Mouse (Mus musculus): ENCODE data around the gene Smarca2. TPM values are rescaled to one million over a fixed set of nuclear protein-coding genes. Genes with fewer than 3 reads are reported as not detected.
"Not testable (repeated sequence)": the region's sequence is repeated elsewhere in the genome, so short reads cannot be mapped to it uniquely, and the experiment has no call there.

Smarca2 gene
- total RNA-seq, 2 experiments from 2014 or later = 57.0 to 57.4 TPM

- intact Hi-C loops (cut with DNase I) = no loop called here
- DNase-seq (ENCODE audit: low spot score) = no peak
These were observed 8.1 kb downstream of the Smarca2 start for GRCm38 (mm10) chr19:26612995-26613394.

DNA sequence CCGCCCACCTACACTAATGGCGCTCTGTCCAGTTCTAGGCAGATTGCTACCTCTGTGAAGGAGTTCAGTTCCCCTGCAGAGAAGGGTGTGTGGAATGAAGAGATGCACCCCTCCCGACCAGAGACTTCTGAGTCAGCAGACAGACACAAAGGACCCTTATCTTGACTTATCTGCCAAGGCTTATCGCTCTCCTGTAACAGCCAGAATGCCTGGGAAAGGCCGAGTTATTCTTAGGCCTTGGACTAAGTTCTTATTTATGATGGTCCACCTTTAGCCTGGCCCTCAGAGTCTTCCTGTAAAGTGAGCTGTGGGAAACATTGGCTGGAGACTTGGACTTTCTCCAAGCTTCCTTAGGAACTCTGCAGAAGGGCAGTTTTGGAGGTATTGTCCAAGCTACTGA lies 8.8 kb downstream of the Smarca2 start:
- intact Hi-C loops (cut with DNase I) = no loop called here
- DNase-seq (ENCODE audit: low spot score) = peak; percentile 11

DNA sequence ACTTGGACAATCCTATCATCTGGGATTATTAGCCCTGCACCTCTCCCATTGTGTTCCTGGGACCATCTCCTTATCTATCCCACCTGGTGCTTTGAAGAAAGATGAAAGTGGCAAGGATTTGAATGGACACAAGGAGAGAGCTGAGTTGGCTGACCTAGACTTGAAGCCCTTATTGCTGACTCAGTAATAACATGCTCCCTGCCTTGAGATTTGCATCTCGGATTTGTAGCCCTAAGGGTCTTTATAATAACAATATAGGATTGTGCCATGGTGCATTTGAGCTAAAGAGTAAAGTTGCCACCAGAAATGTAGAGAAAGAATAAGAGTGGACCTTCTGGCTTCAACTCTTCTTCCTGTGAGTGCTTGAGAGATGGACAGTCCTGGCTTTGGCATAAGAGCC lies 11.4 kb downstream of the Smarca2 start:
- intact Hi-C loops (cut with DNase I) = no loop called here
- DNase-seq (ENCODE audit: low spot score) = no peak

DNA sequence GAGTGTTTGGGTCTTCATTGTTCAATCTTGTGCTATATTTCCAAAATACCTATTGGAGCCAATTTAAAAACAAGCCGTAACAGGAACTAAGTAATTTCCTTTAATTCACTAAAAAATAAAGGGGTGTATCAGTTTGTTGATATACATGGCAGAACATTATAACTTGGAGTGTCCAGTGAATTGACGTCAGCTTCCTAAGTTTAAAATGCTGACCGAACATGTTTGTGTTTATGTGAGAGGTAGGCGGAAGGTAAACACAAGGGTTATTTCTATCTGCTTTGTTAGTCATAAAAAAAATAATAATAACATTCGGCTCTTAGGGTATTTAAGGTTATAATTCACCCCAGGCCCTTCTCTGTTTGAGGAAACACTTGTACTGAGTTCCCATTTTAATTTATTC lies 12.4 kb downstream of the Smarca2 start:
- intact Hi-C loops (cut with DNase I) = no loop called here
- no peak for DNase-seq (ENCODE audit: low spot score)

DNA sequence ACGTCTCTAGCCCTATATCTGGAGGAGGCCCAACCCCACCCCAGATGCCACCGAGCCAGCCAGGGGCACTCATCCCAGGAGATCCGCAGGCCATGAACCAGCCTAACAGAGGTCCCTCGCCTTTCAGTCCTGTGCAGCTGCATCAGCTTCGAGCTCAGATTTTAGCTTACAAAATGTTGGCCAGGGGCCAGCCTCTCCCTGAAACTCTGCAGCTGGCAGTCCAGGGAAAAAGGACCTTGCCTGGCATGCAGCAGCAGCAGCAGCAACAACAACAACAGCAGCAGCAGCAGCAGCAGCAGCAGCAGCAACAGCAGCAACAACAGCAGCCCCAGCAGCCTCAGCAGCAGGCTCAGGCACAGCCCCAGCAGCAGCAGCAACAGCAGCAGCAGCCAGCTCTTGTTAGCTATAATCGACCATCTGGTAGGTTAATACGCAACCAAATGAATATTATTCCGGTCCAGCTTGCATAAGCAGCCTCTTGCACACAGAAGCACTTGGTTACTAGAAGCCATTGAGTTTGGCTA lies 25.9 kb downstream of the Smarca2 start:
- intact Hi-C loops (cut with DNase I) = no loop called here
- DNase-seq (ENCODE audit: low spot score) = no peak

GRCm38 (mm10) chr19:26632228-26632627 lies 27.4 kb downstream of the Smarca2 start:
- intact Hi-C loops (cut with DNase I) = no loop called here
- DNase-seq (ENCODE audit: low spot score) = no peak

DNA sequence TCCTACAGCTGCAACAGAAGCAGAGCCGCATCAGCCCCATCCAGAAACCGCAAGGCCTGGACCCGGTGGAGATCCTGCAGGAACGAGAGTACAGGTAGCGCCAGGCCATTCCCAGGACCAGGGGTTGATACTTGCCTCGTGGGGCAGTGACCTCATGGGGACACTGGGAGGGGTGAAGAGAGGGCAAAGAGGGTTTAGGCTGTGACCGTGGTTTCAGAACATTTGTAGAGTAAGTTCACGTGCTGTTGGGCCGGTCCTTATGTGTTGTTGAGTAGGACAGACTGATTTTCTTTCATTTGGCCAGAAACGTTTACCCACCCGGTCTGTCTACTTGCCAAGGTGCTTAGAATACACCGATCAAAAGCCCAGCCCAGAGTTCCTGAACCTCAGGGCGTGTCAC lies 35.7 kb downstream of the Smarca2 start:
- DNase-seq (ENCODE audit: low spot score) = no peak
- intact Hi-C loops (cut with DNase I) = loop anchor here (5.0 kb wide), 1 partner anchor 33 kb away; the partner anchor contains the start of gene Smarca2

DNA sequence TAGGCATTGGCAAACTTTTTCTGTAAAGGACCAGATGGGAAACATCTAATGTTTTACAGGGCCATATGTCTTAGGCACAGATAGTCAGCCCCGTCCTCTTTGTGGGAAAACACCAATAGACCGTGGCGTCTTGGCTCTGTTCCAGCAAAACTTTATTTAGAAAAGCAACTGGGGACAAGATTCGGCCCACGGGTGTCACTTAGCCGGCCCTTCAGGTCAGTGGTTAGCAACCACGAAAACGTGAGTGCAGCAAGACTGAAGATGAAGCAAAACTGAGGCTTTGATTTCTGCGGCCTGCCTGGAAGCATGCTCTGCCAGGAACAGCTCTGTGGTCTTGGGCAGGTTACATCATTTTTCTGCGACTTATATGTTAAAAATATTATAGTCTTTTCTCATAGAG lies 36.4 kb downstream of the Smarca2 start:
- intact Hi-C loops (cut with DNase I) = loop anchor here (5.0 kb wide), 1 partner anchor 34 kb away; the partner anchor contains the start of gene Smarca2
- no peak for DNase-seq (ENCODE audit: low spot score)

DNA sequence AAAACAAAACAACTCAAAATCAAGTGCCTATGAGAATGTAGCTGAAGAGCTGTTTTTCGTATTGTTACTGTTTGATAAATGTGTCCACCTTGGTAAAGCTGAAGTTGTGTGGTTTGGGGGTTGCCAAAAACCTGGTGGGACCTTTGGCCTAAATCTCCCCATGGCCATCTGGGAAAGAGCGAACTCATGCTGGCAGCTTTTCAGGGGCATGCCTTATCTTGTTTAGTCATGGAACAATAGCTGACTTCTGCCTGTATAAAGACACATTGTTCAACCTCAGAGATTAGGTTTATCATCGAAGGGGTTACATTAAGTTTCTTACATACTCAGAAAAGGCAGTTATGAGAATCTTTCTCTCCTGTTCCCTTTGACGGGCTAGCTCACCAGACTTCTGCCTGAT lies 38.2 kb downstream of the Smarca2 start:
- intact Hi-C loops (cut with DNase I) = loop anchor here (5.0 kb wide), 1 partner anchor 36 kb away; the partner anchor contains the start of gene Smarca2
- no peak for DNase-seq (ENCODE audit: low spot score)

GRCm38 (mm10) chr19:26643936-26644335 lies 39.1 kb downstream of the Smarca2 start:
- intact Hi-C loops (cut with DNase I) = loop anchor here (5.0 kb wide), 1 partner anchor 37 kb away; the partner anchor contains the start of gene Smarca2
- no peak for DNase-seq (ENCODE audit: low spot score)

GRCm38 (mm10) chr19:26645016-26645415 lies 40.2 kb downstream of the Smarca2 start:
- DNase-seq (ENCODE audit: low spot score) = no peak
- intact Hi-C loops (cut with DNase I) = no loop called here

DNA sequence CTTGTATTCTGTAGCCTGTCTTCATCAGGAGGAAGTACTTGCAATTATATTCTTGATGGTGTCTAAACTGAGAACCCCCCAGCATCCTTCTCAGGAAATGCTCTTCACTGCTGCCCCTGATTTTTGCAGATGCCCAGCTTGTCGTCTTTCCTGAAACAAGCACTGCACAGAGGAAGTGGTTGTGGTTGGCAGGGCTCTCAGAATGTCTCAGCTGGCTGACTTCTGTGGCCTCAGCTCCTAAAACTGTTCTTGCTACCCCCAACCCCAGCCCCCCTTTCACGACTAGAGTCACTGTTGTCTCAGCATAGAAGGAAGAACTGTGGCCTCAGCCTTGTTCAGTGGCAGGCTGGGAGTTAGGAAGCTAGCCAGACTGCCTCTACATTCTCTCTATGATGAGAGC lies 41.3 kb downstream of the Smarca2 start:
- no peak for DNase-seq (ENCODE audit: low spot score)
- intact Hi-C loops (cut with DNase I) = no loop called here

DNA sequence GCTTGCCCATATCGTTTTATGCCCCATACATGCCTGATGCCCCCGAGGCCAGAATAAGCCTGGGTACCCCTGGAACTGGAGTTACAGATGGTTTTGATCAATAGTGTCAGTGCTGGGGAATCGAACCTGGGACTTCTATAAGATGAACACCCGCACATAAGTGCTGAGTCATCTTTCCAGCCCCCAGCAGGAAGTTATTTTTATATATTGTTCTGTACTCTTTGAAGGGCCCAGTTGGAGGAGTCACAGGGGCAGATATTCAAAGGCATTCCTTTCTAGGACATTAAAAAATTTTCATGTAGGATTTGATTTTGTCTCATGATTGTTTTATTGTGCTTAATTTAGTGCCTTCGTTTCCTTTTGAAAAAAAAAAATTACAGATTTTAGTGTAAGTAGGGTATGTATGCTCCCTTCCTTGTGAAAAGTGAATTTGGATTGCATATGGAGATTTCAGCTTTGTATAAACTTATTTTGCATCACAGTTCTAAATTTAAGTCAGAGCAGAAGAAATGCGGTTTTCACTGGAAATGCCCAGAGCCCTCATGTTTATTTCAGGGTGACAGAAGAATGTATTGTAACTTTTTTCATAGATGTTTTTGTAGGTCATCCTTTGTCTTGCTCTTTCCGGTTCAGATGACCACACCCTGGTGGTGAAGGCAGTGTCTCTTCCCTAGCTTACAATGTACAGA lies 45.9 kb downstream of the Smarca2 start:
- intact Hi-C loops (cut with DNase I) = no loop called here
- no peak for DNase-seq (ENCODE audit: low spot score)

DNA sequence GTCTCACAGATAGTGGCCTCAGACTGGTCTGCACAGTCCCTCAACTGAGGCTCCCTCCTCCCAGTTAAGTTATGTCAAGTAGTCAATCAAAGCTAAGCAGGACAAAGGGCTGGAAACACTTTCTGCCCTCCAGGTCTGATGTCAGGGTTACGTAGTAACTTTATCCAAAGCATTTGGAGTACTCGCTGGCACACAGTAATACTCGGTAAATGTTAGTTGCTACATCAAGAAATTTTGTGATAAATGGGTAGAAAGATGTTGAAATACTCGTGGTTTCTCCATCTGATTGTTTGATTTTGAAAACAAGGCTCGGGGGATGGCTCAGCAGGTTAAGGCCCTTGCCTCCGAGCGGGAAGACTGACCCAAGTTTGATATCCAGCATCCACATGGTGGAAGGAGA lies 53.5 kb downstream of the Smarca2 start:
- intact Hi-C loops (cut with DNase I) = no loop called here
- no peak for DNase-seq (ENCODE audit: low spot score)

GRCm38 (mm10) chr19:26659976-26660375 lies 55.1 kb downstream of the Smarca2 start:
- no peak for DNase-seq (ENCODE audit: low spot score)
- intact Hi-C loops (cut with DNase I) = no loop called here

DNA sequence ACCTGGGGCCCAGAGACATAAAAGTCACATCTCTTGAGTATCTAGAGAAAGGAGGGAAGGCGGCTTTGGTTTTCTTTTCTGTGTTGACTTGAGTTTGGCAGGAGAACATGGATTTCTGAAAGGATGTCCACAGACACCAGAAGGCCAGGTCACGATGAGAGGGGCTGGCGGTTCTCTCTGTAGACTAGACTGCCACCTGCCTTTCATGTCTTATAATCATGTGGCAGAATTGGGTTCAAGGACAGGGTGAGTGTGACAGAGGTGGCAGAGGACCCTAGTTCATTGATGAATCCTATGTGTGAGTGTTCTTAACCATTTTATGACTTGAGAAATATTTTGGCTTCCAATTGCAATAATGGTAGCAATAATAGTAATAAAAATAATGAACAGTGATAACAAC lies 56.3 kb downstream of the Smarca2 start:
- intact Hi-C loops (cut with DNase I) = no loop called here

DNA sequence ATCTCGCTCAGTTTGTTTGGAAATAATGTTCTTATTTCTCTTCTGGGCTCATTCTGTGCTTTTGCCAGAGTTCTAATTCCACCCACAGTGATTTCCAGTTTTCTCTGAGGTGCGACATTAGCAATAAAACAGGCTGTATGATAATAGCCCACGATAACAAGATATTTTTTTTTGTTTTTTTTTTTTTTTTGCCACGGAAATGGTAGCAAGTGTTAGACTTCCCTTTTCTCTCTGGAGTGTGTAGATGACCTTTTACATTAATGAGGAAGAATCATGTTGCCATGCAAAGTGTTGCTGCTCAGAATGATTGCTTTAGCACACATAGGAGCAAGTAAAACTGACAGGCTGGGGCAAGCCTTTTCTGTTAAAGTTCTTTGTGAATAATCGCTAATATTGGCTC lies 61.5 kb downstream of the Smarca2 start:
- no peak for DNase-seq (ENCODE audit: low spot score)
- intact Hi-C loops (cut with DNase I) = no loop called here

More for the DNA sequence above, 56.3 kb downstream of the Smarca2 start:
- no peak for DNase-seq (ENCODE audit: low spot score)

GRCm38 (mm10) chr19:26670089-26670488 lies 65.2 kb downstream of the Smarca2 start:
- intact Hi-C loops (cut with DNase I) = no loop called here
- DNase-seq (ENCODE audit: low spot score) = no peak

- intact Hi-C loops (cut with DNase I); DNase-seq (ENCODE audit: low spot score): not testable (repeated sequence)
These were observed 66.6 kb downstream of the Smarca2 start for GRCm38 (mm10) chr19:26671413-26671812.

DNA sequence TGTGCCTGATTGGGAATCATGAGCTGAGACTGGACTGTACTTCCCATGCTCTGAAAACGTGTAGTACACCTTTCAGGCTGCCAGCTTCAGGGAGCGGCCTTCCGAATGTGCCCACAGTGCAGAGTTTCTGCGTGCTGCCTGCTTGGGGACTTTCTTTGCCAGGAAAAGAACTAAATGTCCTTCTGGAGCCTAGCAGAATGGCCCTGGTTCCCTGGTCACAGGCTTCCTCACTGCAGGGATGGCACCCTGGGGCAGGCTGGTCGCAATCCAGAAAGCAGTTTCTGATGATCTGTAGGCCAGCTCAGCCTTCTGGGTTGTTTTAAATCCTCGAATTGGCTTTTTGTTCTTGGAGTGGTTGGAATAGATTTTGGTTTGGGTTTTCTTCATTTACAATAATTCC lies 71.1 kb downstream of the Smarca2 start:
- intact Hi-C loops (cut with DNase I) = no loop called here

GRCm38 (mm10) chr19:26678543-26678942 lies 73.7 kb downstream of the Smarca2 start:
- intact Hi-C loops (cut with DNase I) = no loop called here
- no peak for DNase-seq (ENCODE audit: low spot score)

More for the DNA sequence above, 71.1 kb downstream of the Smarca2 start:
- no peak for DNase-seq (ENCODE audit: low spot score)

DNA sequence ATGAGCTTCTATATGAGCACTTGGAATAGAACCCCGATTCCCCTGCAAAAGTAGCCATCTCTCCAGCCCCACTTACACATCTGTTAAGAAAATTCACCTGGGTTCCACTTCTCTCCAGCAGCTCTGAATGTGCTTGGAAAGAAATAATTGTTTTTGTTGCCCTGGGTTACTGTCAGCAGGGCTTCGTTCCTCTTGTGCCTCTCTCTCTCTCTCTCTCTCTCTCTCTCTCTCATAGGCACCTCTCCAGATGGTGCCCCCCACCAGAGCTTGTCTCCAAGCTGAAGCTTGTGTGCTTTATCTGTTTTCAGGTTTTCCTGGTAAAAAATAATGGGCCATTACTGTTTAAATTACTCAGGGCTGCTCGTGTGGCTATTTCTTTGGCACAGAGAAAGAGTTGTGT lies 74.8 kb downstream of the Smarca2 start:
- DNase-seq (ENCODE audit: low spot score) = no peak
- intact Hi-C loops (cut with DNase I) = no loop called here
